8 mouse cellular contexts compared by ENCODE assay signal in the genomic region with DNA sequence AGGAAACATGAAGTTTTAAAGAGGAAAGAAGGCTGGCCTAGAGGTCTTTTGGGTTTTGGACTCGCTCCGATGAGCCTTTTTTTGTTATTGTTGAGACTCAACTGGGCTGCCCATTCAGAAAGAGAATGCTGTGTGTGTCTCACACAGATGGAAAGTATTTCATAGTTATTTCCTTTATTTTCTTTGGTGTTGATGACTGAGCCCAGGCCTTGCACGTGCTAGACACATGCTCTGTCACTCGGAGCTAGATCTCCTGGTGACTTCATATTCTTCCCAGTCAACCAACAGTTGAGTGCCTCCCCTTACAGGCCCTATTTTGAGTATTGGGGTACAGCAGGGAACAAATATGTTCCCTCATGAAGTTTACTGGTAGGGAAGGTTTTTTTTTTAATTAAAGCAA. TPM values are rescaled to one million over a fixed set of nuclear protein-coding genes. Genes with fewer than 3 reads are reported as not detected.
DNase-seq lines count a peak whose midpoint lies in the region; ATAC-seq lines count a peak whose summit lies in the region.

No protein-coding gene starts in this region.

- intact Hi-C loops in left cerebral cortex, postnatal 4 days (cut with DNase I): no loop called here

- peak overlapping the region; percentile 72 for H3K4me2 ChIP-seq in forebrain, embryonic 12.5 days
- peak overlapping the region; percentile 87 for H3K4me2 ChIP-seq in liver, embryonic 13.5 days

- WGBS in forebrain, embryonic 12.5 days: 73% methylated on average over 4 of the region's 4 CpGs
- 49% methylated on average over 4 of the region's 4 CpGs for WGBS in liver, embryonic 13.5 days (ENCODE audit: insufficient replicate concordance)

- DNase-seq in 3T3-L1 (ENCODE audit: low read depth, low spot score): peak; percentile 21
- DNase-seq in liver, embryonic 13.5 days: no peak
- DNase-seq in right cerebral cortex, postnatal 14 days: no peak
- no peak for DNase-seq in ovary, postnatal 10 days (ENCODE audit: low spot score)
- no peak for DNase-seq in left cerebral cortex, postnatal 4 days

- no peaks in the 10 kb centered on the region for H3K9me3 ChIP-seq in erythroblast, embryonic 14.5 days (ENCODE audit: control insufficient read depth, low read length)
- no peaks in the 10 kb centered on the region for H3K9me3 ChIP-seq in forebrain, embryonic 12.5 days
- no peaks in the 10 kb centered on the region for H3K9me3 ChIP-seq in liver, embryonic 13.5 days (replicated peaks)

- H3K4me3 ChIP-seq in erythroblast, embryonic 14.5 days (replicated peaks): peak overlapping the region; percentile 81
- H3K4me3 ChIP-seq in forebrain, embryonic 12.5 days (replicated peaks): peak overlapping the region; percentile 77
- H3K4me3 ChIP-seq in liver, embryonic 13.5 days (replicated peaks): peak overlapping the region; percentile 81

- no peaks in the 10 kb centered on the region for H3K27me3 ChIP-seq in erythroblast, embryonic 14.5 days (ENCODE audit: control insufficient read depth)
- H3K27me3 ChIP-seq in forebrain, embryonic 12.5 days: no peaks in the 10 kb centered on the region
- no peaks in the 10 kb centered on the region for H3K27me3 ChIP-seq in liver, embryonic 13.5 days

- no peak overlapping the region for H3K9ac ChIP-seq in forebrain, embryonic 12.5 days
- H3K9ac ChIP-seq in liver, embryonic 13.5 days: peak overlapping the region; percentile 80

- H3K4me1 ChIP-seq in erythroblast, embryonic 14.5 days (ENCODE audit: control insufficient read depth): peaks cover 26% of the 10 kb centered on the region
- peaks cover 16% of the 10 kb centered on the region for H3K4me1 ChIP-seq in forebrain, embryonic 12.5 days
- peaks cover 28% of the 10 kb centered on the region for H3K4me1 ChIP-seq in liver, embryonic 13.5 days (replicated peaks)

- peaks cover 30% of the 10 kb centered on the region for H3K36me3 ChIP-seq in erythroblast, embryonic 14.5 days (ENCODE audit: control insufficient read depth)
- H3K36me3 ChIP-seq in forebrain, embryonic 12.5 days (replicated peaks): peaks cover 35% of the 10 kb centered on the region
- peaks cover 34% of the 10 kb centered on the region for H3K36me3 ChIP-seq in liver, embryonic 13.5 days

- no peak for ATAC-seq in erythroblast, adult 5-6 weeks (replicated peaks; ENCODE audit: low FRiP score, poor library complexity, severe bottlenecking)
- no peak for ATAC-seq in forebrain, embryonic 12.5 days (ENCODE audit: low FRiP score)
- ATAC-seq in liver, embryonic 13.5 days (ENCODE audit: low read depth): no peak

- H3K27ac ChIP-seq in forebrain, embryonic 12.5 days: no peak overlapping the region
- H3K27ac ChIP-seq in liver, embryonic 13.5 days: no peak overlapping the region; the same call in 1 of the 2 replicates

RNA-seq across cellular contexts. Expression of a gene that starts 1.0 kb away (rescaled TPM):
- polyA plus RNA-seq in erythroblast, embryonic 14.5 days (2012): 0.70 and 1.2 TPM in 2 replicates
- total RNA-seq in erythroblast, adult 5-6 weeks (2015; ENCODE audit: low replicate concordance): 1.3 and 2.5 TPM in 2 replicates
- total RNA-seq in erythroblast, adult 5-6 weeks (2017; ENCODE audit: low replicate concordance): 9.7 and 15.3 TPM in 2 replicates
- polyA plus RNA-seq in forebrain, embryonic 12.5 days (2016; fragmentation: Nextera tagmentation; extraction: Ambion mirVana): 56.6 and 60.4 TPM in 2 replicates
- polyA plus RNA-seq in liver, embryonic 13.5 days (2015; fragmentation: Nextera tagmentation; extraction: Ambion mirVana): 34.8 and 40.3 TPM in 2 replicates
- 10 to 100 TPM; 23.0 to 25.5 TPM for total RNA-seq in left cerebral cortex, postnatal 4 days (2021)

RNA-seq across cellular contexts. Expression of a gene that starts 47.2 kb away (rescaled TPM):
- polyA plus RNA-seq in erythroblast, embryonic 14.5 days (2012): 1.4 and 2.0 TPM in 2 replicates
- total RNA-seq in erythroblast, adult 5-6 weeks (2015; ENCODE audit: low replicate concordance): 67.9 and 70.7 TPM in 2 replicates
- total RNA-seq in erythroblast, adult 5-6 weeks (2017; ENCODE audit: low replicate concordance): 95.6 and 112 TPM in 2 replicates
- polyA plus RNA-seq in forebrain, embryonic 12.5 days (2016; fragmentation: Nextera tagmentation; extraction: Ambion mirVana): 74.9 and 76.5 TPM in 2 replicates
- 38.9 and 49.9 TPM in 2 replicates for polyA plus RNA-seq in liver, embryonic 13.5 days (2015; fragmentation: Nextera tagmentation; extraction: Ambion mirVana)
- 100 to 1,000 TPM; 393 to 420 TPM for total RNA-seq in left cerebral cortex, postnatal 4 days (2021)

RNA-seq across cellular contexts. Expression of a gene that starts 59.1 kb away (rescaled TPM):
- 3.4 and 3.7 TPM in 2 replicates for polyA plus RNA-seq in erythroblast, embryonic 14.5 days (2012)
- 1.3 and 2.1 TPM in 2 replicates for total RNA-seq in erythroblast, adult 5-6 weeks (2015; ENCODE audit: low replicate concordance)
- total RNA-seq in erythroblast, adult 5-6 weeks (2017; ENCODE audit: low replicate concordance): 0.68 and 2.1 TPM in 2 replicates
- polyA plus RNA-seq in forebrain, embryonic 12.5 days (2016; fragmentation: Nextera tagmentation; extraction: Ambion mirVana): 7.2 and 8.1 TPM in 2 replicates
- polyA plus RNA-seq in liver, embryonic 13.5 days (2015; fragmentation: Nextera tagmentation; extraction: Ambion mirVana): 1.3 and 1.5 TPM in 2 replicates
- 10 to 100 TPM; 36.7 to 36.8 TPM for total RNA-seq in left cerebral cortex, postnatal 4 days (2021)

Comparison
In these comparisons a context has a peak if more than half of its experiments do, and no peak if none do; other contexts are left out.
1. RNA of a gene that starts 1.0 kb away (polyA plus RNA-seq): 56.6 to 60.4 TPM in forebrain, embryonic 12.5 days and 34.8 to 40.3 TPM in liver, embryonic 13.5 days; 0.70 to 1.2 TPM in erythroblast, embryonic 14.5 days; every median in the first group is over 10 times any median in the second.
2. RNA of a gene that starts 47.2 kb away (polyA plus RNA-seq): 74.9 to 76.5 TPM in forebrain, embryonic 12.5 days and 38.9 to 49.9 TPM in liver, embryonic 13.5 days; 1.4 to 2.0 TPM in erythroblast, embryonic 14.5 days; every median in the first group is over 10 times any median in the second.
3. Peak in every context shown above with its lines, with median percentiles within 50 percentile points of each other: H3K4me3 ChIP-seq.